Mouse (Mus musculus) CH12.LX (cell line): ENCODE data around the gene Anpep. TPM values are rescaled to one million over a fixed set of nuclear protein-coding genes. Genes with fewer than 3 reads are reported as not detected.

Experiments used
- DNase-seq: peaks from one replicate; pipeline ENCODE4 v3.0.0-alpha.2; 2013; ENCODE audit errors: extremely low read depth
- H3K27ac ChIP-seq: 2 replicates; pipeline ENCODE4 v1.5.1; 2012; ENCODE audit warnings: low read depth, mild to moderate bottlenecking, control low read depth, moderate library complexity; ENCODE audit not compliant: insufficient read depth
- H3K27me3 ChIP-seq: replicated peaks from 2 replicates; pipeline ENCODE3; 2012; ENCODE audit warnings: inconsistent platforms
- H3K36me3 ChIP-seq, 2 experiments: replicated peaks in 1 of 2; 2 replicates each; pipeline versions ENCODE3 to v1.6.1; 2012; ENCODE audit warnings: inconsistent platforms in 1 of 2, low read length in 1 of 2, mild to moderate bottlenecking in 1 of 2, mixed read lengths in 1 of 2, moderate library complexity in 1 of 2; ENCODE audit not compliant: control insufficient read depth in 1 of 2, insufficient read depth in 1 of 2
- H3K4me1 ChIP-seq, 2 experiments: 2 replicates each; pipeline ENCODE4 v1.6.1; 2012; ENCODE audit warnings: inconsistent platforms in 1 of 2, moderate library complexity in 1 of 2; ENCODE audit not compliant: insufficient read depth in 2 of 2, control insufficient read depth in 1 of 2
- H3K4me2 ChIP-seq: 2 replicates; pipeline ENCODE4 v1.6.1; 2012; ENCODE audit warnings: low read depth, mild to moderate bottlenecking, control low read depth; ENCODE audit not compliant: poor library complexity, insufficient read depth, severe bottlenecking
- H3K4me3 ChIP-seq, 3 experiments: fragments of 150-350 bp in 1 of 3; sonication (generic) in 1 of 3; replicated peaks in 1 of 3; 2 replicates each; pipeline versions ENCODE3 to v1.5.1; 2011 to 2012; ENCODE audit warnings: low read depth in 2 of 3, low read length in 2 of 3, mild to moderate bottlenecking in 2 of 3, moderate library complexity in 2 of 3, control low read depth in 1 of 3, improper control_type of control experiment in 1 of 3, inconsistent platforms in 1 of 3, mixed read lengths in 1 of 3; ENCODE audit not compliant: poor library complexity in 1 of 3
- H3K79me2 ChIP-seq: replicated peaks from 2 replicates; pipeline ENCODE4 v1.6.1; 2012; ENCODE audit warnings: mild to moderate bottlenecking, moderate library complexity; ENCODE audit not compliant: control insufficient read depth, poor library complexity, insufficient read depth, severe bottlenecking; ENCODE audit errors: extremely low read depth
- H3K9ac ChIP-seq: 2 replicates; pipeline ENCODE4 v1.6.1; 2012; ENCODE audit warnings: low read depth, mild to moderate bottlenecking, control low read depth, moderate library complexity; ENCODE audit not compliant: insufficient read depth
- H3K9me3 ChIP-seq: replicated peaks from 2 replicates; pipeline ENCODE3; 2012; ENCODE audit warnings: low read length, inconsistent platforms, mixed read lengths
- CHD2 ChIP-seq: IDR thresholded peaks from 2 replicates; pipeline ENCODE4 v1.6.1; 2011; ENCODE audit warnings: low read length, improper control_type of control experiment
- CTCF ChIP-seq, 2 experiments: IDR thresholded peaks in 1 of 2; conservative IDR thresholded peaks in 1 of 2; 2 replicates each; pipeline ENCODE4 v1.5.1; 2011 to 2012; ENCODE audit warnings: low read depth in 2 of 2, low read length in 2 of 2, improper control_type of control experiment in 1 of 2, inconsistent platforms in 1 of 2, mild to moderate bottlenecking in 1 of 2, moderate library complexity in 1 of 2
- E2F4 ChIP-seq: IDR thresholded peaks from 2 replicates; pipeline ENCODE4 v1.6.1; 2011; ENCODE audit warnings: low read depth, low read length, improper control_type of control experiment; ENCODE audit not compliant: insufficient replicate concordance
- EP300 ChIP-seq: IDR thresholded peaks from 2 replicates; pipeline ENCODE4 v1.6.1; 2011; ENCODE audit warnings: low read length, improper control_type of control experiment
- HCFC1 ChIP-seq: IDR thresholded peaks from 2 replicates; pipeline ENCODE4 v1.6.1; 2012; ENCODE audit warnings: low read depth, mild to moderate bottlenecking, inconsistent platforms, low read length, improper control_type of control experiment
- JUN ChIP-seq: IDR thresholded peaks from 2 replicates; pipeline ENCODE4 v1.6.1; 2011; ENCODE audit warnings: low read depth, mild to moderate bottlenecking, low read length, improper control_type of control experiment, moderate library complexity; ENCODE audit not compliant: insufficient read depth
- MAFK ChIP-seq: IDR thresholded peaks from 2 replicates; pipeline ENCODE4 v1.6.1; 2011; ENCODE audit warnings: low read length, improper control_type of control experiment; ENCODE audit not compliant: insufficient replicate concordance
- MAX ChIP-seq: IDR thresholded peaks from 2 replicates; pipeline ENCODE4 v1.6.1; 2011; ENCODE audit warnings: low read length, improper control_type of control experiment
- NELFE ChIP-seq: IDR thresholded peaks from 2 replicates; pipeline ENCODE4 v1.6.1; 2011; ENCODE audit warnings: low read depth, low read length, improper control_type of control experiment
- POLR2A ChIP-seq: IDR thresholded peaks from 2 replicates; pipeline ENCODE4 v1.6.1; 2011; ENCODE audit warnings: low read depth, mild to moderate bottlenecking, improper control_type of control experiment, low read length
- RAD21 ChIP-seq: IDR thresholded peaks from 2 replicates; pipeline ENCODE4 v1.6.1; 2011; ENCODE audit warnings: low read depth, mild to moderate bottlenecking, low read length, improper control_type of control experiment, moderate library complexity
- RCOR1 ChIP-seq: conservative IDR thresholded peaks from 2 replicates; pipeline ENCODE4 v1.6.1; 2012; ENCODE audit warnings: low read depth, mild to moderate bottlenecking, inconsistent platforms, low read length, improper control_type of control experiment
- SMC3 ChIP-seq: IDR thresholded peaks from 2 replicates; pipeline ENCODE4 v1.6.1; 2011; ENCODE audit warnings: low read depth, low read length, improper control_type of control experiment
- TBP ChIP-seq: conservative IDR thresholded peaks from 2 replicates; pipeline ENCODE4 v1.6.1; 2011; ENCODE audit warnings: low read depth, low read length, improper control_type of control experiment
- TCF12 ChIP-seq: IDR thresholded peaks from 2 replicates; pipeline ENCODE4 v1.6.1; 2014; ENCODE audit warnings: low read depth, mild to moderate bottlenecking, inconsistent platforms, low read length, improper control_type of control experiment
- USF2 ChIP-seq: conservative IDR thresholded peaks from 2 replicates; pipeline ENCODE4 v1.6.1; 2011; ENCODE audit warnings: low read depth, low read length, improper control_type of control experiment
- ZC3H11A ChIP-seq: IDR thresholded peaks from 2 replicates; pipeline ENCODE4 v1.6.1; 2012; ENCODE audit warnings: low read depth, mild to moderate bottlenecking, inconsistent platforms, low read length, improper control_type of control experiment
- dilution Hi-C: fragments of 300-500 bp; cut with MboI; formaldehyde crosslinking; loops from 2 replicates; pipeline ENCODE4 v1.14.3; 2020; ENCODE audit warnings: low sequenced_read_pairs; ENCODE audit not compliant: extremely low pct_unique_long_range_greater_than_20kb, extremely low pct_ligation_motif_present
- in situ Hi-C: fragments of 300-500 bp; cut with MboI; formaldehyde crosslinking; loops from 3 replicates; pipeline ENCODE4 v1.14.3; 2019; ENCODE audit warnings: low sequenced_read_pairs, low pct_ligation_motif_present, low pct_unique_long_range_greater_than_20kb, mixed read lengths
- polyA plus RNA-seq: library from polyadenylated mRNA; unstranded; fragments of >175 nt; gene quantifications from 2 replicates; pipeline ENCODE4 v1.2.1, GENCODE M21; 2012; ENCODE audit warnings: low read depth; ENCODE audit not compliant: insufficient read length
- total RNA-seq, 2 experiments: library from RNA; depleted of rRNA; stranded (reverse); fragments of 300-350 nt in 1 of 2; fragments of >200 nt in 1 of 2; gene quantifications; 2 replicates each; pipeline ENCODE4 v1.2.3; 2012 to 2014

Gene Anpep
- total and polyA plus RNA-seq, 3 experiments = 0.25 to 0.60 TPM; not detected in 1

- no peak for DNase-seq
- Histone ChIP-seq H3K36me3 (peaks cover 27 to 74% of the 10 kb centered on the region in 2 experiments), H3K4me2 (no peak overlapping the region), H3K9me3 (no peaks in the 10 kb centered on the region), H3K9ac (no peak overlapping the region), H3K4me1 (peaks cover 3 to 5% of the 10 kb centered on the region in 2 experiments; a peak in 2 of 4 replicates), H3K27me3 (no peaks in the 10 kb centered on the region), H3K4me3 (no peak overlapping the region), H3K79me2 (no peaks in the 10 kb centered on the region), H3K27ac (no peak overlapping the region)
- TF ChIP-seq SMC3 = no peak
- no peak for TF ChIP-seq RCOR1
- TF ChIP-seq MAX = no peak
- dilution Hi-C loops = no loop called here
- in situ Hi-C loops = no loop called here
Measured at GRCm38 (mm10) chr7:79878455-79879025, 17.7 kb upstream of the Anpep start.

GRCm38 (mm10) chr7:79873407-79873806 is 12.5 kb upstream of the Anpep start:
- Histone ChIP-seq H3K79me2 (no peaks in the 10 kb centered on the region), H3K9ac (no peak overlapping the region), H3K4me3 (no peak overlapping the region), H3K27ac (no peak overlapping the region), H3K4me2 (no peak overlapping the region), H3K4me1 (peaks cover 9 to 10% of the 10 kb centered on the region in 2 experiments), H3K27me3 (no peaks in the 10 kb centered on the region), H3K9me3 (no peaks in the 10 kb centered on the region), H3K36me3 (peaks cover 0 to 23% of the 10 kb centered on the region in 2 experiments)
- TF ChIP-seq HCFC1 (no peak), MAX (no peak), TBP (no peak), MAFK (no peak), E2F4 (no peak), CHD2 (no peak), TCF12 (no peak), USF2 (no peak), RAD21 (no peak), ZC3H11A (no peak), NELFE (no peak), EP300 (no peak), JUN (no peak), POLR2A (no peak), CTCF (conservative IDR thresholded peaks at IDR 0.05 in 1 of 2, IDR thresholded peaks at IDR 0.05 in 1 of 2; ENCODE audit: low read depth in 2 of 2, low read length in 2 of 2) (no peak), RCOR1 (no peak)
- in situ Hi-C loops (no loop called here), dilution Hi-C loops (no loop called here)
- DNase-seq = no peak
